Mouse (Mus musculus) CH12.LX (cell line): ENCODE results near the gene Lrrc39. TPM values are rescaled to one million over a fixed set of nuclear protein-coding genes. Genes with fewer than 3 reads are reported as not detected.

Experiments used
- DNase-seq: peaks from one replicate; pipeline ENCODE4 v3.0.0-alpha.2; 2013; ENCODE audit errors: extremely low read depth
- H3K27ac ChIP-seq: 2 replicates; pipeline ENCODE4 v1.5.1; 2012; ENCODE audit warnings: low read depth, mild to moderate bottlenecking, control low read depth, moderate library complexity; ENCODE audit not compliant: insufficient read depth
- H3K27me3 ChIP-seq: replicated peaks from 2 replicates; pipeline ENCODE3; 2012; ENCODE audit warnings: inconsistent platforms
- H3K36me3 ChIP-seq, 2 experiments: replicated peaks in 1 of 2; 2 replicates each; pipeline versions ENCODE3 to v1.6.1; 2012; ENCODE audit warnings: inconsistent platforms in 1 of 2, low read length in 1 of 2, mild to moderate bottlenecking in 1 of 2, mixed read lengths in 1 of 2, moderate library complexity in 1 of 2; ENCODE audit not compliant: control insufficient read depth in 1 of 2, insufficient read depth in 1 of 2
- H3K4me1 ChIP-seq, 2 experiments: 2 replicates each; pipeline ENCODE4 v1.6.1; 2012; ENCODE audit warnings: inconsistent platforms in 1 of 2, moderate library complexity in 1 of 2; ENCODE audit not compliant: insufficient read depth in 2 of 2, control insufficient read depth in 1 of 2
- H3K4me2 ChIP-seq: 2 replicates; pipeline ENCODE4 v1.6.1; 2012; ENCODE audit warnings: low read depth, mild to moderate bottlenecking, control low read depth; ENCODE audit not compliant: poor library complexity, insufficient read depth, severe bottlenecking
- H3K4me3 ChIP-seq, 3 experiments: fragments of 150-350 bp in 1 of 3; sonication (generic) in 1 of 3; replicated peaks in 1 of 3; 2 replicates each; pipeline versions ENCODE3 to v1.5.1; 2011 to 2012; ENCODE audit warnings: low read depth in 2 of 3, low read length in 2 of 3, mild to moderate bottlenecking in 2 of 3, moderate library complexity in 2 of 3, control low read depth in 1 of 3, improper control_type of control experiment in 1 of 3, inconsistent platforms in 1 of 3, mixed read lengths in 1 of 3; ENCODE audit not compliant: poor library complexity in 1 of 3
- H3K79me2 ChIP-seq: replicated peaks from 2 replicates; pipeline ENCODE4 v1.6.1; 2012; ENCODE audit warnings: mild to moderate bottlenecking, moderate library complexity; ENCODE audit not compliant: control insufficient read depth, poor library complexity, insufficient read depth, severe bottlenecking; ENCODE audit errors: extremely low read depth
- H3K9ac ChIP-seq: 2 replicates; pipeline ENCODE4 v1.6.1; 2012; ENCODE audit warnings: low read depth, mild to moderate bottlenecking, control low read depth, moderate library complexity; ENCODE audit not compliant: insufficient read depth
- H3K9me3 ChIP-seq: replicated peaks from 2 replicates; pipeline ENCODE3; 2012; ENCODE audit warnings: low read length, inconsistent platforms, mixed read lengths
- BHLHE40 ChIP-seq: IDR thresholded peaks from 2 replicates; pipeline ENCODE4 v1.6.1; 2011; ENCODE audit warnings: mild to moderate bottlenecking, low read depth, low read length, improper control_type of control experiment
- CHD1 ChIP-seq: IDR thresholded peaks from 2 replicates; pipeline ENCODE4 v1.6.1; 2012; ENCODE audit warnings: low read depth, low read length, improper control_type of control experiment, inconsistent platforms
- ELF1 ChIP-seq: IDR thresholded peaks from 2 replicates; pipeline ENCODE4 v1.6.1; 2014; ENCODE audit warnings: low read depth, mild to moderate bottlenecking, inconsistent platforms, low read length, improper control_type of control experiment
- GABPA ChIP-seq: IDR thresholded peaks from 2 replicates; pipeline ENCODE4 v1.6.1; 2012; ENCODE audit warnings: low read depth, low read length, improper control_type of control experiment, inconsistent platforms; ENCODE audit not compliant: insufficient replicate concordance
- HCFC1 ChIP-seq: IDR thresholded peaks from 2 replicates; pipeline ENCODE4 v1.6.1; 2012; ENCODE audit warnings: low read depth, mild to moderate bottlenecking, inconsistent platforms, low read length, improper control_type of control experiment
- IRF4 ChIP-seq: IDR thresholded peaks from 2 replicates; pipeline ENCODE4 v1.6.1; 2014; ENCODE audit warnings: low read depth, mild to moderate bottlenecking, inconsistent platforms, low read length, improper control_type of control experiment
- JUN ChIP-seq: IDR thresholded peaks from 2 replicates; pipeline ENCODE4 v1.6.1; 2011; ENCODE audit warnings: low read depth, mild to moderate bottlenecking, low read length, improper control_type of control experiment, moderate library complexity; ENCODE audit not compliant: insufficient read depth
- JUND ChIP-seq: conservative IDR thresholded peaks from 2 replicates; pipeline ENCODE4 v1.6.1; 2011; ENCODE audit warnings: low read depth, low read length, improper control_type of control experiment
- KAT2A ChIP-seq: IDR thresholded peaks from 2 replicates; pipeline ENCODE4 v1.6.1; 2012; ENCODE audit warnings: low read length, improper control_type of control experiment, inconsistent platforms; ENCODE audit not compliant: insufficient replicate concordance
- MAFK ChIP-seq: IDR thresholded peaks from 2 replicates; pipeline ENCODE4 v1.6.1; 2011; ENCODE audit warnings: low read length, improper control_type of control experiment; ENCODE audit not compliant: insufficient replicate concordance
- MAX ChIP-seq: IDR thresholded peaks from 2 replicates; pipeline ENCODE4 v1.6.1; 2011; ENCODE audit warnings: low read length, improper control_type of control experiment
- MAZ ChIP-seq: IDR thresholded peaks from 2 replicates; pipeline ENCODE4 v1.6.1; 2012; ENCODE audit warnings: low read depth, mild to moderate bottlenecking, inconsistent platforms, low read length, improper control_type of control experiment, moderate library complexity
- MXI1 ChIP-seq: IDR thresholded peaks from 2 replicates; pipeline ENCODE4 v1.6.1; 2011; ENCODE audit warnings: mild to moderate bottlenecking, low read depth, low read length, improper control_type of control experiment
- POLR2AphosphoS2 ChIP-seq: IDR thresholded peaks from 2 replicates; pipeline ENCODE4 v1.6.1; 2011; ENCODE audit warnings: low read depth, low read length, improper control_type of control experiment
- RCOR1 ChIP-seq: conservative IDR thresholded peaks from 2 replicates; pipeline ENCODE4 v1.6.1; 2012; ENCODE audit warnings: low read depth, mild to moderate bottlenecking, inconsistent platforms, low read length, improper control_type of control experiment
- SIN3A ChIP-seq: IDR thresholded peaks from 2 replicates; pipeline ENCODE4 v1.6.1; 2012; ENCODE audit warnings: low read length, improper control_type of control experiment, inconsistent platforms
- TCF12 ChIP-seq: IDR thresholded peaks from 2 replicates; pipeline ENCODE4 v1.6.1; 2014; ENCODE audit warnings: low read depth, mild to moderate bottlenecking, inconsistent platforms, low read length, improper control_type of control experiment
- UBTF ChIP-seq: IDR thresholded peaks from 2 replicates; pipeline ENCODE4 v1.6.1; 2012; ENCODE audit warnings: low read depth, mild to moderate bottlenecking, inconsistent platforms, low read length, improper control_type of control experiment, moderate library complexity
- USF1 ChIP-seq: IDR thresholded peaks from 2 replicates; pipeline ENCODE4 v1.6.1; 2014; ENCODE audit warnings: low read depth, mild to moderate bottlenecking, inconsistent platforms, low read length, improper control_type of control experiment
- USF2 ChIP-seq: conservative IDR thresholded peaks from 2 replicates; pipeline ENCODE4 v1.6.1; 2011; ENCODE audit warnings: low read depth, low read length, improper control_type of control experiment
- ZC3H11A ChIP-seq: IDR thresholded peaks from 2 replicates; pipeline ENCODE4 v1.6.1; 2012; ENCODE audit warnings: low read depth, mild to moderate bottlenecking, inconsistent platforms, low read length, improper control_type of control experiment
- ZKSCAN1 ChIP-seq: IDR thresholded peaks from 2 replicates; pipeline ENCODE4 v1.6.1; 2012; ENCODE audit warnings: low read depth, inconsistent platforms, low read length, improper control_type of control experiment, borderline replicate concordance
- ZMIZ1 ChIP-seq: IDR thresholded peaks from 2 replicates; pipeline ENCODE4 v1.6.1; 2012; ENCODE audit warnings: low read depth, mild to moderate bottlenecking, inconsistent platforms, low read length, improper control_type of control experiment
- ZNF384 ChIP-seq: IDR thresholded peaks from 2 replicates; pipeline ENCODE4 v1.6.1; 2012; ENCODE audit warnings: low read depth, low read length, improper control_type of control experiment, inconsistent platforms
- dilution Hi-C: fragments of 300-500 bp; cut with MboI; formaldehyde crosslinking; loops from 2 replicates; pipeline ENCODE4 v1.14.3; 2020; ENCODE audit warnings: low sequenced_read_pairs; ENCODE audit not compliant: extremely low pct_unique_long_range_greater_than_20kb, extremely low pct_ligation_motif_present
- in situ Hi-C: fragments of 300-500 bp; cut with MboI; formaldehyde crosslinking; loops from 3 replicates; pipeline ENCODE4 v1.14.3; 2019; ENCODE audit warnings: low sequenced_read_pairs, low pct_ligation_motif_present, low pct_unique_long_range_greater_than_20kb, mixed read lengths
- polyA plus RNA-seq: library from polyadenylated mRNA; unstranded; fragments of >175 nt; gene quantifications from 2 replicates; pipeline ENCODE4 v1.2.1, GENCODE M21; 2012; ENCODE audit warnings: low read depth; ENCODE audit not compliant: insufficient read length
- total RNA-seq, 2 experiments: library from RNA; depleted of rRNA; stranded (reverse); fragments of 300-350 nt in 1 of 2; fragments of >200 nt in 1 of 2; gene quantifications; 2 replicates each; pipeline ENCODE4 v1.2.3; 2012 to 2014

The Lrrc39 gene
- total and polyA plus RNA-seq, 3 experiments, result 0.42 to 0.69 TPM; not detected in 1

- H3K4me2 ChIP-seq, result no peak overlapping the region
- H3K36me3 ChIP-seq, result peaks cover 60 to 85% of the 10 kb centered on the region in 2 experiments
- H3K79me2 ChIP-seq, result no peaks in the 10 kb centered on the region
- TF ChIP-seq TCF12, result no peak
- no peak for TF ChIP-seq ZC3H11A
- no peak for TF ChIP-seq MAZ
- no peak for TF ChIP-seq GABPA
- TF ChIP-seq HCFC1, result no peak
- no peak for TF ChIP-seq USF2
- no peak for TF ChIP-seq JUND
- no peaks in the 10 kb centered on the region for H3K9me3 ChIP-seq
- H3K4me3 ChIP-seq, result no peak overlapping the region
- no peak for DNase-seq
- dilution Hi-C loops (no loop called here), in situ Hi-C loops (no loop called here)
- H3K9ac ChIP-seq, result no peak overlapping the region
- H3K27ac ChIP-seq, result no peak overlapping the region
- no peaks in the 10 kb centered on the region for H3K27me3 ChIP-seq
- peaks cover 0 to 4% of the 10 kb centered on the region in 2 experiments; a peak in 1 of 4 replicates for H3K4me1 ChIP-seq
These were observed 26.2 kb upstream of the Lrrc39 start for GRCm38 (mm10) chr3:116536428-116537199.

- no peaks in the 10 kb centered on the region for H3K79me2 ChIP-seq
- no peaks in the 10 kb centered on the region for H3K27me3 ChIP-seq
- no peak overlapping the region for H3K27ac ChIP-seq
- no peaks in the 10 kb centered on the region for H3K9me3 ChIP-seq
- no peak overlapping the region for H3K4me3 ChIP-seq
- DNase-seq, result no peak
- no peak for TF ChIP-seq ZKSCAN1
- no peak for TF ChIP-seq BHLHE40
- no peak for TF ChIP-seq KAT2A
- TF ChIP-seq ZC3H11A, result no peak
- no peak for TF ChIP-seq JUND
- TF ChIP-seq ZNF384, result no peak
- H3K4me2 ChIP-seq, result no peak overlapping the region
- in situ Hi-C loops, result no loop called here
- H3K36me3 ChIP-seq, result peaks cover 64 to 86% of the 10 kb centered on the region in 2 experiments
- H3K9ac ChIP-seq, result no peak overlapping the region
- peaks cover 0 to 10% of the 10 kb centered on the region in 2 experiments; a peak in 2 of 4 replicates for H3K4me1 ChIP-seq
- dilution Hi-C loops, result no loop called here
These were observed 25.6 kb upstream of the Lrrc39 start for GRCm38 (mm10) chr3:116537200-116537573.

- Histone ChIP-seq H3K4me2 (no peak overlapping the region), H3K27me3 (no peaks in the 10 kb centered on the region), H3K27ac (no peak overlapping the region), H3K4me3 (no peak overlapping the region), H3K36me3 (peaks cover 58 to 87% of the 10 kb centered on the region in 2 experiments), H3K9ac (no peak overlapping the region), H3K4me1 (peaks cover 0 to 26% of the 10 kb centered on the region in 2 experiments; a peak in 2 of 4 replicates), H3K9me3 (no peaks in the 10 kb centered on the region), H3K79me2 (no peaks in the 10 kb centered on the region)
- dilution Hi-C loops (no loop called here), in situ Hi-C loops (no loop called here)
- DNase-seq, result no peak
- TF ChIP-seq ZMIZ1 (no peak), ELF1 (no peak), MAX (no peak), MAFK (no peak), SIN3A (no peak), IRF4 (no peak), UBTF (no peak), JUN (no peak), MXI1 (no peak), BHLHE40 (no peak), POLR2AphosphoS2 (no peak), RCOR1 (no peak), CHD1 (no peak), USF1 (no peak)
These were observed 20.7 kb upstream of the Lrrc39 start for GRCm38 (mm10) chr3:116542070-116542469.
